Mouse (Mus musculus): ENCODE measurements around the gene Cyb5d1. TPM values are rescaled to one million over a fixed set of nuclear protein-coding genes. Genes with fewer than 3 reads are reported as not detected.
A peak's percentile ranks its signal among the peaks of the same experiment; 100 is the strongest.

The Cyb5d1 gene
- polyA plus RNA-seq, 1 experiment from 2014 or later: 43.7 TPM

DNA sequence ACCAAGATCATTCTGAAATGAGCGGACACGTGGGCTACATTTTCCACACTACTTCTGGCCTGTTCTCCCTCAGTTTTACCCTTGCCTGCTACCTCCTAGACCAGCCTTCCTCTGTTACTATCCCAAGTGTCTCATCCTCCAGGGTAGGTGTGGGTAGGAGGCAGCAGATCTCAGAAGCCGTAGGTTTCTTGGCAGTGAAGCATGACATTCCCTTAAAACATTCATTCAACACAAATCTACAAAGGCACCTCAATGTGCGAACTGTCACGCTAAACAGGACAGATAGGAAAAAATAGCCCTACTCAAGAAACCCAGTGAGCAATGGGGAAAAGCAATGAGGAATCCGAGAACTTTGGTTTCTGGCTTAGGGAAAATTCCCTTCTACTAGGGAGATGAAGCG is 17.1 kb upstream of the Cyb5d1 start:
- no peaks in the 10 kb centered on the region for H3K27me3 ChIP-seq (ENCODE audit: control insufficient read depth, insufficient read depth, low read length)
- DNase-seq (ENCODE audit: low spot score) (no peak), ATAC-seq (replicated peaks; ENCODE audit: low FRiP score) (no peak)
- H3K9me3 ChIP-seq (ENCODE audit: control insufficient read depth, low read length): no peaks in the 10 kb centered on the region
- H3K27ac ChIP-seq (ENCODE audit: low read depth, low read length): peak overlapping the region; percentile 98; the same call in 1 of the 2 replicates
- 67% methylated on average over 7 of the region's 7 CpGs for WGBS
- H3K9ac ChIP-seq (ENCODE audit: low read length): peak overlapping the region; percentile 89
- peaks cover 40% of the 10 kb centered on the region for H3K4me1 ChIP-seq (replicated peaks; ENCODE audit: control insufficient read depth, insufficient read depth, low read length)
- peak overlapping the region; percentile 81; the same call in 1 of the 2 replicates for H3K4me3 ChIP-seq (ENCODE audit: low read depth, low read length)
- peaks cover 3% of the 10 kb centered on the region; the same call in 1 of the 2 replicates for H3K36me3 ChIP-seq (ENCODE audit: control insufficient read depth, insufficient read depth, low read length)
- H3K4me2 ChIP-seq (ENCODE audit: low read depth, low read length, severe bottlenecking): peak overlapping the region; percentile 99

DNA sequence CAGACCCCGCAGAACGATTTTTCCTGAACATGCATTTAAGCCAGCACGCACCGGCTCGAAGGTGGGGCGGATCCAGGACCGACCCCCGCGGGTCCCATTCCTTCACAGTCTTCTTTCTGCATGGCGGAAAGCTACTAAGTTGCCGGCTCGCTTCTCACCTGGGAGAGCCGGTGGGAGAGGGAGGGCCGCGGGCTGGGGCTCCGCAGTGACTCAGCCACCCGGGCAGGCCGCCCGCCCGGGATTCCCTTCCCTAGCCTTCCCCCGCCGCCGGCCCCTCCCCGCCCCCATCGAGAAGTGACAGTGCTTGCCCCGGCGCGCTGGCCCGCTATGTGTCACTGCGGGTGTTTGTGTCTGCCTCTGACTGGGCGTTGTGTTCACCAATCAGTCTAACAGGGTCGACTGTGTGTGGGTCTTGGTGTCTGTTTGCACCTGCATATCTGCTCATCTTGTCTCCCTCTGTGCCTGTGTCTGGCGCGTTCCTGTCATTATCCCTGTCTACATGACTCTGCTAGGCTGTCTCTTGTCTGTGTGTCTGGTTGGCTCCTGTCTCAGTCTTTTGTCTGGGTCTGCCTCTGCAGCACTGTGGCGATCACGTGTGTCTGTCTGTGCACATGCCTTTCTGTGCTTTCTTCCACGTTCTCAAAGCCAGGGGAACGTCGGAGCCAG is 16.2 kb upstream of the Cyb5d1 start:
- Histone ChIP-seq H3K9ac (ENCODE audit: low read length) (peak overlapping the region; percentile 89), H3K4me2 (ENCODE audit: low read depth, low read length, severe bottlenecking) (peak overlapping the region; percentile 99), H3K4me1 (replicated peaks; ENCODE audit: control insufficient read depth, insufficient read depth, low read length) (peaks cover 37% of the 10 kb centered on the region), H3K27me3 (ENCODE audit: control insufficient read depth, insufficient read depth, low read length) (no peaks in the 10 kb centered on the region), H3K9me3 (ENCODE audit: control insufficient read depth, low read length) (no peaks in the 10 kb centered on the region), H3K36me3 (ENCODE audit: control insufficient read depth, insufficient read depth, low read length) (peaks cover 10% of the 10 kb centered on the region; the same call in 1 of the 2 replicates), H3K27ac (ENCODE audit: low read depth, low read length) (peak overlapping the region; percentile 98), H3K4me3 (ENCODE audit: low read depth, low read length) (peak overlapping the region; percentile 81)
- under 1% methylated on average over 39 of the region's 39 CpGs for WGBS
- DNase-seq (ENCODE audit: low spot score): peak; percentile 75
- no peak for ATAC-seq (replicated peaks; ENCODE audit: low FRiP score)

DNA sequence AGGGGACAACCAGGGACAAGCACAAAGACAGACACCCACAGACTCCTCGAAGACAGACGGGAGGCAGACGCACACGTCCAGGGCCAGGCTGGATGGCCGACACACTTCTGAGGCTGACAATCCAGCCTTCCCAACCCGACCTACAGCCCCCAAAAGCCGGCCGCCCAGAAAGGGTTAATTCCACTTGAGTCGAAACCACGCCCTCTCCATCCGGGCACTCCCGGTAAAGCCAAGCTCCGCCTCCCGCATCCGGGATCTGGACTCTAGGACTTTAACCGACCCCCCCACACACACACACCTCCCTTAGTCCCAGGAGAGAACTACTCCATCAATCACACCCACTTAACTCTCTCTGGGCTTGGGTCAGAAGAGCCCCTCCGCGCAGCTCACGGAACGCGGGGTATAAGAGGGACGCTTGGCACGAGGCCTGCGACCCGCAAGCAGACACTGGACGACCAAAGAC is 15.7 kb upstream of the Cyb5d1 start:
- H3K27ac ChIP-seq (ENCODE audit: low read depth, low read length): peak overlapping the region; percentile 98
- WGBS: under 1% methylated on average over 26 of the region's 26 CpGs
- peak overlapping the region; percentile 89 for H3K9ac ChIP-seq (ENCODE audit: low read length)
- peak; percentile 42 for ATAC-seq (replicated peaks; ENCODE audit: low FRiP score)
- H3K27me3 ChIP-seq (ENCODE audit: control insufficient read depth, insufficient read depth, low read length): no peaks in the 10 kb centered on the region
- H3K4me2 ChIP-seq (ENCODE audit: low read depth, low read length, severe bottlenecking): peak overlapping the region; percentile 99
- peaks cover 37% of the 10 kb centered on the region for H3K4me1 ChIP-seq (replicated peaks; ENCODE audit: control insufficient read depth, insufficient read depth, low read length)
- peak; percentile 98 for DNase-seq (ENCODE audit: low spot score)
- H3K9me3 ChIP-seq (ENCODE audit: control insufficient read depth, low read length): no peaks in the 10 kb centered on the region
- peak overlapping the region; percentile 81 for H3K4me3 ChIP-seq (ENCODE audit: low read depth, low read length)
- peaks cover 15% of the 10 kb centered on the region; the same call in 1 of the 2 replicates for H3K36me3 ChIP-seq (ENCODE audit: control insufficient read depth, insufficient read depth, low read length)

DNA sequence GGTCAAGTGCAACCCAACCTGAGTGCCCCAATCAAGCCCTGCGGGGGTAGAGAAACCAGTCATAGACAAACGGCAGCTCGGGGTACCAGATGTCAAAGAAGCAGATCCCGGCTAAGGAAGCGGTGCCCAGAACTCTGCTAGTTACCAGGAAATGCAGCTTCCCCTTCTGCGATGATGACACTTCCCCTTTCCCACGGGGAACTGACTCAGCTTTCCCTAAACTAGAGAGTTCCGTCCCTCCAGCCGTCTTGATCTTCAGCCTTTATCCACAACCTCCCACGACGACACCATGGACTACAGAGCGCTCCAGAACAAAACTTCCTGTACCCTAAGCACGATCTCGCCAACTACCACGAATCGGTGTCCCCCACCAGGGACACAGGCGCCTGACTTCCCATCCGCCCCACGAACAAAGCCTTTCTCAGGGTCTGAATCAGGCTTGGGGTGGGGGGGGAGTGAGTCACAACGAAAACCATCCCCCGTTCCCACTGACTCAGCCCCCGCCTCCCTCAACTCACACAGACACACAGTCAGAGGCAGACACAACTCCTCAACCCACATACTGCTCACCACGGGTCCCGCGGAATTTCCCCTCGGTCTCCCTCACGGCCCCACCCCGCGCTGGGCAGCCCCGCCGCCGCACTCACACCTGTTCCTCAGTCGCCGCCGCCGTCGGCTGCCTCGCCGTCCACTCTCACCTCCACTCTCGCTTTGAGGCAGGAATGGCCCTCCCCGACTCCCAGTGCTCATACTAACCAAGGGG is 15.1 kb upstream of the Cyb5d1 start:
- DNase-seq (ENCODE audit: low spot score) (no peak), ATAC-seq (replicated peaks; ENCODE audit: low FRiP score) (peak; percentile 5; the same call in 1 of the 2 replicates)
- 1% methylated on average over 41 of the region's 41 CpGs for WGBS
- peak overlapping the region; percentile 99 for H3K4me2 ChIP-seq (ENCODE audit: low read depth, low read length, severe bottlenecking)
- H3K27me3 ChIP-seq (ENCODE audit: control insufficient read depth, insufficient read depth, low read length): no peaks in the 10 kb centered on the region
- H3K4me1 ChIP-seq (replicated peaks; ENCODE audit: control insufficient read depth, insufficient read depth, low read length): peaks cover 37% of the 10 kb centered on the region
- peak overlapping the region; percentile 98 for H3K27ac ChIP-seq (ENCODE audit: low read depth, low read length)
- H3K36me3 ChIP-seq (ENCODE audit: control insufficient read depth, insufficient read depth, low read length): peaks cover 19% of the 10 kb centered on the region; the same call in 1 of the 2 replicates
- peak overlapping the region; percentile 81 for H3K4me3 ChIP-seq (ENCODE audit: low read depth, low read length)
- H3K9ac ChIP-seq (ENCODE audit: low read length): peak overlapping the region; percentile 89
- no peaks in the 10 kb centered on the region for H3K9me3 ChIP-seq (ENCODE audit: control insufficient read depth, low read length)

DNA sequence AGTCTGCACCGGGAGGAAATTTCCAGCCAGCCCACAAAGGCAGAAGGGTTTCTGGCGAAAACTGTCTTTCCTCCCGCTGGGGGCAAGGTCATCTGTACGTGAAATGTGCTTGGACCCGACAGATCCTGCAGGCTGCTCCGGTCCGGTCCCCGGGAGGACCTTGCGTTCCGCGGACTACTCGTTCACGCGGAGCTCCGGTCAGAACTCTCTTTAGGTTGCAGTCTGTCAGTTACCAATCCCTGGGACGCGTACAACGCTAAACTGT is 14.5 kb upstream of the Cyb5d1 start:
- Histone ChIP-seq H3K27ac (ENCODE audit: low read depth, low read length) (peak overlapping the region; percentile 98), H3K4me1 (replicated peaks; ENCODE audit: control insufficient read depth, insufficient read depth, low read length) (peaks cover 37% of the 10 kb centered on the region), H3K9ac (ENCODE audit: low read length) (peak overlapping the region; percentile 89), H3K27me3 (ENCODE audit: control insufficient read depth, insufficient read depth, low read length) (no peaks in the 10 kb centered on the region), H3K4me3 (ENCODE audit: low read depth, low read length) (peak overlapping the region; percentile 81), H3K9me3 (ENCODE audit: control insufficient read depth, low read length) (no peaks in the 10 kb centered on the region), H3K36me3 (ENCODE audit: control insufficient read depth, insufficient read depth, low read length) (peaks cover 23% of the 10 kb centered on the region; the same call in 1 of the 2 replicates), H3K4me2 (ENCODE audit: low read depth, low read length, severe bottlenecking) (peak overlapping the region; percentile 99)
- under 1% methylated on average over 18 of the region's 18 CpGs for WGBS
- DNase-seq (ENCODE audit: low spot score): no peak
- ATAC-seq (replicated peaks; ENCODE audit: low FRiP score): no peak

DNA sequence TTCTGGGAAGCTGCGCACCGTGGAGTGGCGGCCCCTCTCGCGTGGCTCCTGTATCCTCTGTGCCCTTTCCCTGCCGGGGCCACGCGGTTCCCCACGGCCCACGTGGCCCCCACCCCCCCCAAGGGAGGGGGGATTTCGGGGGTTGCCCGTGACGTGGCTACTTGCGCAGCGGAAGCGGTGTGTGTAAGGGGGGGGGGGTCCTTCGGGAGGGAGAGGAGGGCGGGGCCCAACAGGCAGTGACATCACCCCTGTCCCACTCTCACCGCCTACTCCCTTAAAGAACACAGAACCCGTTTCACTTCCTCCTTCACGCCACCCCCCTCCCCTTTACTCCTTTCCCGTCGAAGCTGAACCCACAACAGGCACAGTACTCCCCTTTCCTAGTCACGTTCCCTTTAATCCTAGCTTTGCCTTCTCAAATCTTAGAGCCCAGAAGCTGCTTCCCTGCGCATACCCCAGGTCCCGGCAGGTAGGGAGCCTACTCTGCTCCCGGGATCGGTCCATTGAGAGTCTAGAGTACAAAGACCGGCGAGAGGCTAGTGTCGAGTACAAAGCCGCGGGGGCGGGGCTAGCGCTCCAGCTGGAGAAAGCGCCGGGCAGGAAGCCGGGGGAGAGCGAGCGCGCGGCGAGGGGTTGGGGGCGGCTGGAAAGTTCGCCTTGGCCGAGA is 14.1 kb upstream of the Cyb5d1 start:
- Histone ChIP-seq H3K9ac (ENCODE audit: low read length) (peak overlapping the region; percentile 89), H3K27ac (ENCODE audit: low read depth, low read length) (peak overlapping the region; percentile 98), H3K36me3 (ENCODE audit: control insufficient read depth, insufficient read depth, low read length) (peaks cover 26% of the 10 kb centered on the region; the same call in 1 of the 2 replicates), H3K27me3 (ENCODE audit: control insufficient read depth, insufficient read depth, low read length) (no peaks in the 10 kb centered on the region), H3K4me1 (replicated peaks; ENCODE audit: control insufficient read depth, insufficient read depth, low read length) (peaks cover 35% of the 10 kb centered on the region), H3K9me3 (ENCODE audit: control insufficient read depth, low read length) (no peaks in the 10 kb centered on the region), H3K4me2 (ENCODE audit: low read depth, low read length, severe bottlenecking) (peak overlapping the region; percentile 99), H3K4me3 (ENCODE audit: low read depth, low read length) (peak overlapping the region; percentile 81)
- DNase-seq (ENCODE audit: low spot score): peak; percentile 93
- ATAC-seq (replicated peaks; ENCODE audit: low FRiP score): peak; percentile 45
- 1% methylated on average over 41 of the region's 46 CpGs for whole genome bisulfite sequencing

DNA sequence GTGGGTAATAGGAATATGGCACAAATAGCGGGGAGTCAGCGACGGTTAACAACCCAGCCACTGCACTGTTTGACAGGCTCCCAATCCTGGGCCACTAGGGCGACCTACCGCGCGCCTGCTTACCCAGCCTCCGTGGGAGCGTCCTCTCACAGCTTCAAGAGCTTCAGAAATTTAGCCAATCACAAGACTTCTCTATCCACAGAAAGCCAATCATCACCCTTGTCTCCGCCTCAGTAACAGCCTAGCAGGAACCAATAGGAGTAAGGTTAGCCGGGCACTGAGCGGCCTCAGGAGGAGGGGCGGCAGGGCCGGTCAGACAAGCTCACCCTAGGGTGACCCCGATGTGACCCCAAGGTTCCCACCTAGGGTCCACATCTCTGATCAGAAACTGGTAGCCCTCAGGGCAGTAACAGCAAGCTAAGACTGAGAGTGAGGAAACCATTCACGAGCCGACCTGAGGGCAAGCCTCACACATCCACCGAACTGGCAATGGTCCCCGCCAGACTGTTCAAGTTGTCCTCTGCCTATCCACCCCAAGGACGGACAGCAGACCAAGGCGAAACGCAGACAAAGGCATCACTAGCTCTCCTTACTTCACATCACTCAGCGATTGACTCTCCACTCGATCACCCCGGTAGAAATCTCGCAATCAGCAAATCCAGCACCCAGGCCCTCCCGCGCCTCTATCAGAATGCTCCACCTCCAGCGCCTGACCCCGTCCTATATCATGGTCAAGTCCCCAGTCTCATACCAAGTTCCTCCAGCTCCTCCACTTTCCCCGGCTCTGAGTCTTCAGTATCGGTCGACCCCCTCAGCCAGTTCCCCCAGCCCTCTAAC is 13.3 kb upstream of the Cyb5d1 start:
- H3K36me3 ChIP-seq (ENCODE audit: control insufficient read depth, insufficient read depth, low read length): peaks cover 29% of the 10 kb centered on the region
- H3K9me3 ChIP-seq (ENCODE audit: control insufficient read depth, low read length): no peaks in the 10 kb centered on the region
- DNase-seq (ENCODE audit: low spot score): peak; percentile 85
- peak overlapping the region; percentile 81 for H3K4me3 ChIP-seq (ENCODE audit: low read depth, low read length)
- H3K27ac ChIP-seq (ENCODE audit: low read depth, low read length): peak overlapping the region; percentile 98
- peak overlapping the region; percentile 89 for H3K9ac ChIP-seq (ENCODE audit: low read length)
- peaks cover 29% of the 10 kb centered on the region for H3K4me1 ChIP-seq (replicated peaks; ENCODE audit: control insufficient read depth, insufficient read depth, low read length)
- H3K4me2 ChIP-seq (ENCODE audit: low read depth, low read length, severe bottlenecking): peak overlapping the region; percentile 99
- under 1% methylated on average over 33 of the region's 33 CpGs for WGBS
- H3K27me3 ChIP-seq (ENCODE audit: control insufficient read depth, insufficient read depth, low read length): no peaks in the 10 kb centered on the region
- peak; percentile 74 for ATAC-seq (replicated peaks; ENCODE audit: low FRiP score)

DNA sequence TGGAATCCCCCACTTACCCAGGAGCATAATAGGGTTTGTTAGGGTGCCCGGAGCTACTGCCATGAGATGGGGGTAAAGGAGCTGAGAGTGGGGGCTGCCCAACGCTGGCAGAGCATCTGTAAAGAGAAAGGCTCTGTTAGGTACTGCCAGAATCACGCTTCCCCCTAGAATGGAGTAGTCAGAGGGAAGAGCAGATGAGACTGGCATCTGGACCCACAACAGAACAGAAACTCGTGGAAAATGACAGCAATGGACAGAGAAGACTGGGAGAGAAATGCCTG is 12.2 kb upstream of the Cyb5d1 start:
- Histone ChIP-seq H3K36me3 (ENCODE audit: control insufficient read depth, insufficient read depth, low read length) (peaks cover 34% of the 10 kb centered on the region), H3K9ac (ENCODE audit: low read length) (no peak overlapping the region), H3K27ac (ENCODE audit: low read depth, low read length) (no peak overlapping the region), H3K4me2 (ENCODE audit: low read depth, low read length, severe bottlenecking) (no peak overlapping the region), H3K9me3 (ENCODE audit: control insufficient read depth, low read length) (no peaks in the 10 kb centered on the region), H3K27me3 (ENCODE audit: control insufficient read depth, insufficient read depth, low read length) (no peaks in the 10 kb centered on the region), H3K4me3 (ENCODE audit: low read depth, low read length) (no peak overlapping the region), H3K4me1 (replicated peaks; ENCODE audit: control insufficient read depth, insufficient read depth, low read length) (peaks cover 18% of the 10 kb centered on the region)
- WGBS: 90% methylated on average over 4 of the region's 4 CpGs
- ATAC-seq (replicated peaks; ENCODE audit: low FRiP score): no peak
- DNase-seq (ENCODE audit: low spot score): no peak
